Mouse (Mus musculus) pancreas, adult 10 weeks (tissue): Measurements from ENCODE around the gene Fam173b. TPM values are rescaled to one million over a fixed set of nuclear protein-coding genes. Genes with fewer than 3 reads are reported as not detected.

Experiments used
- polyA plus RNA-seq: library from polyadenylated mRNA; stranded (reverse); fragments of 350-450 nt; fragmentation: Illumina TruSeq; extraction: RNeasy Lipid Tissue Mini Kit (QIAGEN cat#74804); gene quantifications from one replicate; pipeline ENCODE4 v1.2.3, GENCODE M21; 2015; ENCODE audit warnings: low read depth, low replicate concordance; ENCODE audit not compliant: insufficient read depth

Gene Fam173b
- polyA plus RNA-seq, result 5.0 TPM

DNA sequence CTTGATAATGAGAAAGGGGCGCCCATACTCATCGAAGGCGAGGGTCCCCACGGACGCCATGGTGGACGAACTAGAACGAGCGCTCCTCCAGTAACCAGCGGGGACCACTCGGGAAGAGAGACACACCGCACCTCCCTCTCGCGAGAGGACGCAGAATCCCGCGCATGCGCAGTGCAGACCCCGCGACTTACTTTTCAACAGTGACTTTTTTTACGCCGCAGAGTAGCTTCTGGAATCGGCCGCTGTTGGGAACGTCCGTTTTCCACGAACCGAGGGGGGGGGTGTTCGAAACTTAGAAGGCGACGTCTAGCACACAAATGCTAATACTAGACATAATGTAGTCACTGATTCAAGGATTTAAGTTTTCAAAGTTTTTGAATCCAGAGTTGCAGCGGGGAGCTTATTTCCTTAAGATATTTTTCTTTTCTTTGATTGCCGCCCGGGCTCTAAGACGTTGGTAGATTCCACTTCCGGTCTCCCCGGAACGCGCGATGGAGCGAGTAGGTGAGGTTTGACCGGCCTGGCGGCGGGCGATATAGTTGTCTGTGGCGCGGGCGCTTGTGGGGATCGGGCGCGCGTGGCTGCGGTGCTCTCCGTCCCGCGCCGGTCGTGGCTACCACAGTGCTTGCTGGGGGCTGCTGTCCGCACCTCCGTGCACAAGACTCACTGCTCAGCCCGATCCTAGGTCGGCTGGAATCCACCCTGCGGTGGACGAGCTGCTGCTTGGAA is at the start of gene Fam173b, which contains the start of gene Cct5:
Gene Fam173b, plus strand, starts transcription at position 207 of the 729 bp plus-strand sequence.
Gene Cct5, minus strand, starts transcription at position 159 of the 729 bp plus-strand sequence.

DNA sequence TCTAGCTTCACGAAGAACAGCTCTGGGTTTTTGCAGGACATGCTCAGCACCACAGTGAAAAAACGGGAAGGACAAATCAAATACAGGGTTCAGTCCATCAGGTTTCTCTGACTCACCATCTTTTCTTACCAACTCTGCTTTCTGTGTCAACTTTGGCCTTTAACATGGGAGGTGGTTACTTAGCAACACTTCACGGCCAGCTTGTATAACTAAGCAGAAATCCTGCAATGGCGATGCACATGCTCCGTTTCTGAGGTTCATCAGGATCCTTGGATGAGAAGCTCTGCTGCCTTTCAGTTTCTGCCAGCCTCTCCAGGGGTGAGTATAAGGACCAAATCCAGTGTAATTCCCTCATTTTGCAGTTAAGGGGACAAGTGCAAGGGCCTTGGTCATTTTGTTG is 36.5 kb upstream of the Fam173b start, which contains the start of gene Cmbl:
Gene Cmbl, plus strand, starts transcription at position 206 of the 400 bp plus-strand sequence.

Other genes with a start within 250 kb of the Fam173b start
- 1.7 TPM for gene Ankrd33b, start 234.1 kb upstream of the Fam173b start, polyA plus RNA-seq
- gene Ropn1l, start 148.1 kb upstream of the Fam173b start, polyA plus RNA-seq, result not detected
- gene March6, start 70.8 kb upstream of the Fam173b start, polyA plus RNA-seq, result 7.6 TPM
- gene Cmbl, start 36.5 kb upstream of the Fam173b start, polyA plus RNA-seq, result 3.5 TPM
- 57.2 TPM for gene Cct5, start within 50 bp of the Fam173b start, polyA plus RNA-seq